Mouse (Mus musculus) kidney, embryonic 15.5 days (tissue): Measurements from ENCODE around the gene Slc25a18. TPM values are rescaled to one million over a fixed set of nuclear protein-coding genes. Genes with fewer than 3 reads are reported as not detected.

Experiments used
- ATAC-seq: fragments of 200-750 bp; cut with Nextera tagmentation; replicated peaks from 2 replicates; pipeline ENCODE4 v1.8.0; 2017; ENCODE audit warnings: moderate TSS enrichment; ENCODE audit not compliant: low FRiP score
- H3K27ac ChIP-seq: fragments of 300-500 bp; sonication (generic); 2 replicates; pipeline ENCODE4 v1.5.1; 2015; ENCODE audit warnings: mild to moderate bottlenecking, inconsistent platforms
- H3K27me3 ChIP-seq: fragments of 300-500 bp; sonication (generic); 2 replicates; pipeline ENCODE4 v1.6.1; 2015; ENCODE audit warnings: inconsistent platforms
- H3K36me3 ChIP-seq: fragments of 300-500 bp; sonication (generic); 2 replicates; pipeline ENCODE4 v1.6.1; 2015; ENCODE audit warnings: inconsistent platforms
- H3K4me1 ChIP-seq: fragments of 300-500 bp; sonication (generic); 2 replicates; pipeline ENCODE4 v1.6.1; 2015; ENCODE audit warnings: inconsistent platforms
- H3K4me2 ChIP-seq: fragments of 300-500 bp; sonication (generic); 2 replicates; pipeline ENCODE4 v1.6.1; 2015; ENCODE audit warnings: moderate library complexity, mild to moderate bottlenecking, inconsistent platforms
- H3K4me3 ChIP-seq: fragments of 300-500 bp; sonication (generic); replicated peaks from 2 replicates; pipeline ENCODE4 v1.5.1; 2015; ENCODE audit warnings: mild to moderate bottlenecking, inconsistent platforms
- H3K9ac ChIP-seq: fragments of 300-500 bp; sonication (generic); 2 replicates; pipeline ENCODE4 v1.6.1; 2015; ENCODE audit warnings: mild to moderate bottlenecking, inconsistent platforms
- H3K9me3 ChIP-seq: fragments of 300-500 bp; sonication (generic); replicated peaks from 2 replicates; pipeline ENCODE4 v1.6.1; 2016; ENCODE audit warnings: inconsistent platforms
- WGBS: fragments of 180-500 bp; shearing (Covaris S2); methylation state at CpG from one replicate; pipeline ENCODE4 v1.1.7; 2015; ENCODE audit warnings: mixed read lengths; 5-methylcytosine and 5-hydroxymethylcytosine counted together
- polyA plus RNA-seq: library from polyadenylated mRNA; unstranded; fragments of >200 nt; fragmentation: Nextera tagmentation; extraction: Ambion mirVana; gene quantifications from 2 replicates; pipeline ENCODE4 v1.2.1, GENCODE M21; 2015

Slc25a18 gene
- 0.13 TPM in 1 of 2 replicates, not detected in the other for polyA plus RNA-seq

DNA sequence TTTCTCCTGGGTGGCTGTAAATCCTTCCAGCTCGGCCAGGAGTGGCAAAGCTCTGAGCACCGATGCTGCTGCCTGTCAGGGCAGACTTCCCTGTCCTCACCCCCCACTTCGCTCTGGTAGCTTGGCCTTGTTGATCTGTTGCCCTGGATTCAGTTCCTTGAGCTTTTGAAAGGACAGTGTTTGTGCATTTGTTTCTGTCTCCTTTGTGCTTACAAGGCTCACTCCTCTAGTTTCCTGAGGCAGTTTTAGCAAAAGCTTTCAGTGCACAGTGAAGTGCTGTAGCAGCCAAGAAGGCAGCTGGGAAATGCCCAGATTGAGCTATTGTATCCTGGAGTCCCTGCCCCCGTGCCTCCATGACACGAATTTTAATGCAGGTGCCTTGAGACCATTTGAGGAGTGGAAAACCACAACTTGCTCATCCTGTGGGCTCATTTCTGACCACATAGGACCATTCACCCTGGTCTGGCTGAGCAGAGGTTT, at the start of gene Slc25a18:
Slc25a18 (plus strand) TSS at position 430 of the 480 bp plus-strand sequence.
- Histone ChIP-seq H3K4me3 (no peak within 1 kb of the TSS), H3K27me3 (no peaks in the 10 kb centered on the region), H3K9ac (no peak within 1 kb of the TSS), H3K27ac (no peak within 1 kb of the TSS), H3K9me3 (no peaks in the 10 kb centered on the region), H3K36me3 (peaks cover 12% of the 10 kb centered on the region), H3K4me2 (no peak within 1 kb of the TSS), H3K4me1 (no peaks in the 10 kb centered on the region)
- WGBS: 59% methylated on average over 5 of the region's 5 CpGs
- no peak for ATAC-seq

DNA sequence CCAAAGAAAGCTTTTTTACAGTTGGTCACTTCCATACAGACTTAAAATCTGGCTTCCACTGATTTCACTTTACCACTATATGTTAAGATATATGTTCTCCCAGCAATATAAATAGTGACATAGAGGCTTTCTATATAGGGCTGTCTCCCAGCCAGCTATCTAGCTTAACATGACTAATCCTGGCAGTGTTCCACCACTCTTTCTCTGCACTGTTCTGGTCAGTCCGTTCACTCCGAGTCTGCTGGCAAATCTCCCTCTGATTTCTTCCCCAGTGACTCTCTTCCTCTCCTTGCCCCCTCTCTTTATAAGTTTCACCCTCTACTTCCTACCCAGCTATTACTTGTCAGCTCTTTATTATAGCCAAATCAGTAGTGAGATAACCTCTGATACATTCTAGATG, 47.4 kb upstream of the Slc25a18 start:
- WGBS: 67% methylated on average over 2 of the region's 2 CpGs
- no peaks in the 10 kb centered on the region for H3K27me3 ChIP-seq
- H3K27ac ChIP-seq: no peak overlapping the region
- H3K9ac ChIP-seq: no peak overlapping the region
- no peaks in the 10 kb centered on the region for H3K9me3 ChIP-seq
- no peak for ATAC-seq
- no peak overlapping the region for H3K4me3 ChIP-seq
- H3K4me2 ChIP-seq: no peak overlapping the region
- H3K36me3 ChIP-seq: no peaks in the 10 kb centered on the region
- no peaks in the 10 kb centered on the region for H3K4me1 ChIP-seq

DNA sequence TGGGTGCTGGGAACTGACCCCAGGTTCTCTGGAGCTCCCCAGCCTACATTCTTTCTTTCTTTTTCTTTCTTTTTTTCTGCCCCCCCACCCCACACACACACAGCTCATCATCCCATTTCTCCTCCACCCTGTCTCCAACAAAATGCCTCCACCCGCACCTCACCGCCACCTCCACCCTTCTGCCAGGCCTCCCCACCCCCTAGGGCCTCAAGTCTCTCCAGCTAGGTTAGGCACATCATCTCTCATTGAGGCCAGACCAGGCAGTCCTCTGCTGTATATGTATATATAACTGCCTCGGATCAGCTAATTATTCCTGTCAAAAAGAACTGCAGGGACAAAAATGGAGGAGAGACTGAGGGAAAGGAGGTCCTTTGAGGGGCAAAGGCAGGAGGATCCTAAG, 37.4 kb upstream of the Slc25a18 start:
- Histone ChIP-seq H3K4me3 (no peak overlapping the region), H3K4me1 (no peaks in the 10 kb centered on the region), H3K9ac (no peak overlapping the region), H3K27ac (no peak overlapping the region), H3K36me3 (0 out of 2 replicates have a peak, but pooled peaks cover 11% of the 10 kb centered on the region), H3K9me3 (no peaks in the 10 kb centered on the region), H3K27me3 (no peaks in the 10 kb centered on the region), H3K4me2 (no peak overlapping the region)
- no peak for ATAC-seq
- 95% methylated on average over 3 of the region's 3 CpGs for WGBS

DNA sequence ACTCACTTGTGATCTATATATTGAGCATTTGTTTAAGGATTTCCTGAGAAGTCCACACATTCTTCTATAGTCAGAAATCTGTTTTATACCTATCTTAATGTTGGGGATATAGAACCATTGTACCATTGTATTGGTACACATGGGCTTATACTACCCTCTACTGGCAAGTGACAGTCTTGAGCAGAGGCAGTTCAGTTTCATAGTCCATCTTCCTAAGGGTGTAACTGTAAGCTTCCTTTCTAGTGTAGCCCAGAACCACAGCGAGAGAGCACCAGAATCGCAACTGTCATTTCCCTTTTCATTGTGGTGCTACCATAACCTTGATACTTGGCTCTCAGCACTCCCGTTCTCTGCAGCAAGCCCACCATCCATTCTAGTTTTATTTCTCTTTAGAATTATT, 36.8 kb upstream of the Slc25a18 start:
- H3K36me3 ChIP-seq: 0 out of 2 replicates have a peak, but pooled peaks cover 11% of the 10 kb centered on the region
- ATAC-seq: no peak; the same call in 1 of the 2 replicates
- H3K27me3 ChIP-seq: no peaks in the 10 kb centered on the region
- H3K4me2 ChIP-seq: no peak overlapping the region
- no peak overlapping the region for H3K9ac ChIP-seq
- no peak overlapping the region for H3K4me3 ChIP-seq
- no peak overlapping the region for H3K27ac ChIP-seq
- 71% methylated on average over 3 of the region's 3 CpGs for WGBS
- no peaks in the 10 kb centered on the region for H3K4me1 ChIP-seq
- H3K9me3 ChIP-seq: no peaks in the 10 kb centered on the region

DNA sequence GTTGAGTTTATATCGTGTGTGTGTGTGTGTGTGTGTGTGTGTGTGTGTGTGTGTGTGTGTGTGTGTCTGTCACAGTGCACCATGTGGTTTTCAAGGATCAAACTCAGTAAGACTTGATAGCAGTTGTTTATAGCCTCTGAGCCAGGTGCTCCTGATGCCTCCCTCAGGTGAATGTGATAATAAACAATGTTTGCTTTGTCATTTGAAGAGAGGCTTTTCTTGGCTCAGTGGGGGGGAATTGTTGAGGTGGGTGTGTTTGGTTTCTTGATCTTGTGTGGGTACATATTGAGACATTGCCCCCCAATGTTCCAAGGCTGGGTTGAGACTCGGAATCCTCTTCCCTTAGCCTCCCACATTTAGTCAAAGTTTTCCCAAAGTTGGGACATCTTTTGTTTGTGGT, 30.2 kb upstream of the Slc25a18 start:
- H3K9ac ChIP-seq: no peak overlapping the region
- no peak overlapping the region for H3K4me2 ChIP-seq
- no peaks in the 10 kb centered on the region for H3K9me3 ChIP-seq
- no peaks in the 10 kb centered on the region for H3K27me3 ChIP-seq
- H3K36me3 ChIP-seq: 0 out of 2 replicates have a peak, but pooled peaks cover 7% of the 10 kb centered on the region
- H3K4me1 ChIP-seq: no peaks in the 10 kb centered on the region
- H3K27ac ChIP-seq: no peak overlapping the region
- WGBS: 84% methylated on average over 2 of the region's 2 CpGs
- no peak for ATAC-seq
- no peak overlapping the region for H3K4me3 ChIP-seq

DNA sequence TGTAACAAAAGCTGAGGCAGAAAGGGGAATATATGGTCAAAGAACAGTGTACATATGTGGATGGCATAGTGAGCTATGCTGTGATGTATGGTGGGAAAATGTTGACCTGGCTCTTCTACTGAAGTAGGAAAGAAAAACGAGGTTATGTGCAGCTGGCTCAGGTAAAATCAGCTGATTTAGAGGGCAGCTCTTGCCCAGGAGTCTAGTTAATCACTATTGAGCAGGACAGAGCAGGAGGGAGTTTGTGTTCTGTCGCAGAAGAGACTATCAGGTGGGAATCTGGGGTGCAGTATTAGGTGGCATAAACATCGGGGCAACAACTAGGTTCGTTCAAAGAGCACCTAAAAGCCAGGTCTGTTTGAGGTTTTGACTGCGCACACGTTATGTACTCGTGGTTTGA, 29.1 kb upstream of the Slc25a18 start:
- Histone ChIP-seq H3K27ac (no peak overlapping the region), H3K9ac (no peak overlapping the region), H3K4me1 (no peaks in the 10 kb centered on the region), H3K4me2 (no peak overlapping the region), H3K36me3 (no peaks in the 10 kb centered on the region), H3K4me3 (no peak overlapping the region), H3K9me3 (no peaks in the 10 kb centered on the region), H3K27me3 (no peaks in the 10 kb centered on the region)
- WGBS: 83% methylated on average over 7 of the region's 7 CpGs
- ATAC-seq: no peak

DNA sequence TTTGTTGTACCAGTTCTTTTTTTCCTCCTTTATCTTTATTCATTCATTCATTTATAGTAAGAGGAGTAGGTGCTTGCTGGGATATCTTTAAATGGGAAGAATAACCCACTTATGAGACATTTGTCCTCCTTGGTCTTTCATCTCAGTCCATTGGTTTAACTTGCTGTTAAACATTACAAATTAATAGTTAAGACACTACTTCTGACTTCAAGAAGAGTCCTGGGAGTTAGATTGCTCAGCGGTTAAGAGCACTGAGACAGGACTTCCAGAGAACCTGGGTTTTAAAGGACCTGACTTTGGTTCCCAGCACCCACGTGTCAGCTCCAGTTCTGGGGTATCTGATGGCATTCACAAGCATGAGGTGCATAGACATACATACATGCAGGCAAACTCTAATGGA, 27.0 kb upstream of the Slc25a18 start:
- no peak overlapping the region for H3K9ac ChIP-seq
- no peak overlapping the region for H3K4me3 ChIP-seq
- no peaks in the 10 kb centered on the region for H3K9me3 ChIP-seq
- ATAC-seq: no peak
- H3K27me3 ChIP-seq: no peaks in the 10 kb centered on the region
- no peaks in the 10 kb centered on the region for H3K4me1 ChIP-seq
- no peak overlapping the region for H3K4me2 ChIP-seq
- 80% methylated on average over 2 of the region's 2 CpGs for WGBS
- no peak overlapping the region for H3K27ac ChIP-seq
- no peaks in the 10 kb centered on the region for H3K36me3 ChIP-seq

DNA sequence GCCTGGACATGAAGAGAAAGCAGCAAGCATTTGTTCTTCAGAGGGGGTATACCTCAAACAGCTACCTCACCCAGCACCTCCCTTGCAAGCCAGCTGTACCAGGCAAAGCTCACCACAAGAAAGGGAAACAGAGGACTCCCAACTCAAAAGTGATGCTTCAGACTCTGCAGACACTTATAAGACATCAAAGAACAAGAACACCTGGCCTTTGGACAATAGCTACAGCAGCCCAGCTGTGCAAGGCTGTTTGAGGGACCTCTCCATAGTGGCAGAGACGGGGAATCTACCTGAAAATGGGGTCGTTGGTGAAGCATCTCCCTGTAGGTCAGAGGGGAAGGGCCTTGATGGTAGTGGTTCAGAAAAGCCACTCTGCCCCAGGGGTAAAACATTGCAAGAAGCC, 12.2 kb upstream of the Slc25a18 start:
- Histone ChIP-seq H3K4me3 (no peak overlapping the region), H3K36me3 (peaks cover 69% of the 10 kb centered on the region), H3K27ac (no peak overlapping the region), H3K4me2 (no peak overlapping the region), H3K9me3 (no peaks in the 10 kb centered on the region), H3K27me3 (no peaks in the 10 kb centered on the region), H3K9ac (no peak overlapping the region), H3K4me1 (no peaks in the 10 kb centered on the region)
- 92% methylated on average over 2 of the region's 2 CpGs for WGBS
- ATAC-seq: no peak

DNA sequence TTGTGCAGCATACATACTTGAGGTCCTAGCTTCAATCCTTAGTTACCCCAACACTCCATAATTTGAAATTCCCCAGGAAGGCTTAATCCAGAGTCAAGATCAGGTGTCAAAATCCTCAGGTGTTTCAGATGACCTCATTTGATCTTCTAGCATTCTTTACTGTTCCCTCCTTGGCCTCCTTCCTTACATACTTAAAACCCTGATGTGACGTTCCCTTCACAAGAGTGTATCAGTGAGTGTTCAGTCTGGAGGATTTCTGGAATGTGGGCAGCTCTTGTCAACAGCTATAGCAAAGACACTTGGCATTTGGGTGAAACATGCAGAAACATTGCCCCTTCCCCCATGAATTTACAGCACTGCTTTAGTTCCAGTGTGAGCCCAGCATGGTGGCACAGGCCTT, 3.4 kb upstream of the Slc25a18 start:
- no peak overlapping the region for H3K9ac ChIP-seq
- H3K36me3 ChIP-seq: peaks cover 28% of the 10 kb centered on the region
- no peak for ATAC-seq
- no peak overlapping the region for H3K4me2 ChIP-seq
- H3K27me3 ChIP-seq: no peaks in the 10 kb centered on the region
- H3K4me1 ChIP-seq: no peaks in the 10 kb centered on the region
- H3K4me3 ChIP-seq: no peak overlapping the region
- no peak overlapping the region for H3K27ac ChIP-seq
- H3K9me3 ChIP-seq: no peaks in the 10 kb centered on the region
- 83% methylated on average over 1 of the region's 1 CpGs for WGBS

DNA sequence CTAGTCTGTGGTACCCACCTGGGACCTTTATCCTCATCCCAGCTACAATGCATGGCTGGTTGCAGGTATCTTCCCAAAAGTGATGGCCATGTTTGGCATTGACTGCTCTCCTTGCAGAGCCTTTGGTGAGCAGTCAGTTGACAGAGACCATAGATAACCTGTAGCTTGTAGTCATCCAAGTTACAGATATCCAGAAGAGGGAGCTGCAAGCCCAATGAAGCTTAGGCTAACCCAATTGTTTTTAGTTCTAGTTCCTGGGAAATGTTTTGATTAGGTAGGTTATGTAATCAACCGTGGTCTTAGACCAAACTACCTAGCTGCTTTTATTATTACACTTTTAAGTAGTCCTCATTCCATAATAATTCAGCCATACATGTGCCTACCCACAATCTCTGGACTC, 2.0 kb upstream of the Slc25a18 start:
- Histone ChIP-seq H3K27ac (no peak overlapping the region), H3K9me3 (no peaks in the 10 kb centered on the region), H3K4me3 (no peak overlapping the region), H3K4me2 (no peak overlapping the region), H3K27me3 (no peaks in the 10 kb centered on the region), H3K4me1 (no peaks in the 10 kb centered on the region), H3K36me3 (peaks cover 18% of the 10 kb centered on the region), H3K9ac (no peak overlapping the region)
- WGBS: 86% methylated on average over 1 of the region's 1 CpGs
- no peak for ATAC-seq

DNA sequence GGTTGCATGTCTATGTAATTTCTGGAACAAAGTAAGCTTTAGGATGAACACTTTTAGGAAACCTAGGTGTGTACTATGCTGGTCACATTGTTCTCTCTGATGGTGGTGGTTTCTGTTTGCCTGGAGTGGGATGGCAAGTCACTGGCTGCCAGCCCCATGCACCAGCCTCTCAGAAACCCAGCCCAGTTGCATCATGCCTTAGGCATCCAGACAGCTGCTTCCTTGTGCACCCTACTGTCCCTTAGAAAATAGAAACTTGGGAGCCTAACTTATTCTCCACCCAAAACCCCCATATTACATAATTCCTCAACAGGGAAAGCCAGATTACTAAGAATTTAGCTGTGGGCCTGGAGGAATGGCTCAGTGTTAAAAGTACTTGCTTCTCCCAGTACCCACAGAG, 1.4 kb upstream of the Slc25a18 start:
- Histone ChIP-seq H3K4me1 (no peaks in the 10 kb centered on the region), H3K27me3 (no peaks in the 10 kb centered on the region), H3K4me2 (no peak overlapping the region), H3K36me3 (peaks cover 15% of the 10 kb centered on the region), H3K4me3 (no peak overlapping the region), H3K9ac (no peak overlapping the region), H3K27ac (no peak overlapping the region), H3K9me3 (no peaks in the 10 kb centered on the region)
- ATAC-seq: no peak

DNA sequence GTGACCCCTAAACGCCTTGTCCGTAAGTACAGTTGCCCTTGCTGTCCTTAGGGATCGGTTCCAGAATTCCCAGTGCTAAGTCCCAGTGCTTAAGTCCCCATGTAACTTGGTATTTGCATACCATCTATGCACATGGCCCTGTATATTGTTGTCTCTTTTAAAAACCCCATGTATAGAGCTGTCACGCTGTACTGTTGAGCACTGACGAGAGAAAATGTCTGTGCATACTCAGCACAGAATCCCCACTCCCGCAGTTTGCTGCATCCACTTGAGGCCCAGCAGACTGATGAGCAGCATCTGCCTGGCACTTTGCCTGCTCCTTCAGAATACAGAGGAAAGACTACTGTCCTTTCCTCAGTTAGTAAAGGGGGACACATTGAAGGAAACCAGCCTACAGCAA, 385 bp downstream of the Slc25a18 start:
- Histone ChIP-seq H3K36me3 (peaks cover 7% of the 10 kb centered on the region; the same call in 1 of the 2 replicates), H3K9ac (no peak overlapping the region), H3K4me1 (no peaks in the 10 kb centered on the region), H3K9me3 (no peaks in the 10 kb centered on the region), H3K4me2 (no peak overlapping the region), H3K27ac (no peak overlapping the region), H3K27me3 (no peaks in the 10 kb centered on the region), H3K4me3 (no peak overlapping the region)
- WGBS: 87% methylated on average over 6 of the region's 6 CpGs
- no peak for ATAC-seq

DNA sequence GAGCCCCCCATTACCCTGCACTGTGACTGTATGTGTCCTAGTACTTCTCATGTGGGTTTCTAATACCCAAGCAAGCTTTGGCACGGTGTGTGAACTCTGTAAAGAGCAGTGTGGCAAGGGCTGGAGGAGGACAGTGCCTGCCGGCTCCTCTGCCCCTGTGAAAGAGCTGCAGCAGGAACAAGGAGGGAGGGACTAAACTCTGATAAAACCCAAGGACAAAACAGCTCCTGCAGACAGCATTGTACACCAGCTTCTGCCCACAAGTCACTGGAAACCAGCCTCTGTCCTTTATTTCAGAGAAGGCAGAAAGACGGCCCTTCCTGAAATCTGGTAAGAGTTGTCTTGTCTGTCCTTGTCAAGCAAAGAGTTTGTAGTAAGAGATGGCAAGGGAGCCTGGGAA, 2.9 kb downstream of the Slc25a18 start:
- peaks cover 5% of the 10 kb centered on the region; the same call in 1 of the 2 replicates for H3K36me3 ChIP-seq
- 68% methylated on average over 3 of the region's 3 CpGs for WGBS
- no peak for ATAC-seq

More for the DNA sequence above, 2.9 kb downstream of the Slc25a18 start:
- Histone ChIP-seq H3K9ac (no peak overlapping the region), H3K9me3 (no peaks in the 10 kb centered on the region), H3K4me1 (no peaks in the 10 kb centered on the region), H3K4me2 (no peak overlapping the region), H3K4me3 (no peak overlapping the region), H3K27me3 (no peaks in the 10 kb centered on the region), H3K27ac (no peak overlapping the region)
